Mouse (Mus musculus) embryonic fibroblast, embryonic 13.5 days (primary cell): ENCODE data around the gene Vmn1r26.
"Not testable (repeated sequence)": the region's sequence is repeated elsewhere in the genome, so short reads cannot be mapped to it uniquely, and the experiment has no call there.

ENCODE experiments used
- CTCF ChIP-seq: IDR thresholded peaks from 2 replicates; pipeline ENCODE4 v1.5.1; 2011; ENCODE audit warnings: mild to moderate bottlenecking, control low read depth, low read length, moderate library complexity, borderline replicate concordance; ENCODE audit not compliant: insufficient read depth
- POLR2A ChIP-seq: IDR thresholded peaks from 2 replicates; pipeline ENCODE4 v1.6.1; 2011; ENCODE audit warnings: low read depth, mild to moderate bottlenecking, control low read depth, low read length, moderate library complexity

GRCm38 (mm10) chr6:57961403-57961802 lies 53.6 kb downstream of the Vmn1r26 start, which contains the start of gene Vmn1r24:
- not testable (repeated sequence) for TF ChIP-seq CTCF, POLR2A
